Mouse (Mus musculus): Measurements from ENCODE around the gene Atmin. TPM values are rescaled to one million over a fixed set of nuclear protein-coding genes. Genes with fewer than 3 reads are reported as not detected.

The Atmin gene
- polyA plus RNA-seq, 1 experiment, result 11.0 TPM

GRCm38 (mm10) chr8:116978052-116978451, 34.9 kb downstream of the Atmin start:
- H3K4me3 ChIP-seq (ENCODE audit: insufficient read depth, low read length), result peak overlapping the region; percentile 86
- H3K4me1 ChIP-seq (ENCODE audit: control insufficient read depth, insufficient read depth, low read length), result peaks cover 2% of the 10 kb centered on the region; the same call in 1 of the 2 replicates
- no peak overlapping the region for H3K27ac ChIP-seq (ENCODE audit: insufficient read depth, low read length)
- TF ChIP-seq CTCF (IDR thresholded peaks at IDR 0.05; ENCODE audit: borderline replicate concordance, insufficient read depth, low read length), result no peak
- no peak for TF ChIP-seq POLR2A (IDR thresholded peaks at IDR 0.05; ENCODE audit: low read depth, low read length)

GRCm38 (mm10) chr8:116978631-116979256, 35.6 kb downstream of the Atmin start, which contains the start of gene 1700030J22Rik:
Gene 1700030J22Rik (minus strand): TSS chr8:116978959.
- no peak within 1 kb of the TSS for H3K27ac ChIP-seq (ENCODE audit: insufficient read depth, low read length)
- TF ChIP-seq CTCF (IDR thresholded peaks at IDR 0.05; ENCODE audit: borderline replicate concordance, insufficient read depth, low read length) (no peak), POLR2A (IDR thresholded peaks at IDR 0.05; ENCODE audit: low read depth, low read length) (no peak)
- H3K4me3 ChIP-seq (ENCODE audit: insufficient read depth, low read length), result peak within 1 kb of the TSS; percentile 86
- H3K4me1 ChIP-seq (ENCODE audit: control insufficient read depth, insufficient read depth, low read length), result peaks cover 2% of the 10 kb centered on the region; the same call in 1 of the 2 replicates

GRCm38 (mm10) chr8:116980117-116980516, 36.9 kb downstream of the Atmin start:
- TF ChIP-seq POLR2A (IDR thresholded peaks at IDR 0.05; ENCODE audit: low read depth, low read length) (no peak), CTCF (IDR thresholded peaks at IDR 0.05; ENCODE audit: borderline replicate concordance, insufficient read depth, low read length) (no peak)
- Histone ChIP-seq H3K27ac (ENCODE audit: insufficient read depth, low read length) (no peak overlapping the region), H3K4me3 (ENCODE audit: insufficient read depth, low read length) (no peak overlapping the region), H3K4me1 (ENCODE audit: control insufficient read depth, insufficient read depth, low read length) (peaks cover 2% of the 10 kb centered on the region; the same call in 1 of the 2 replicates)

- Histone ChIP-seq H3K27ac (ENCODE audit: insufficient read depth, low read length) (no peak overlapping the region), H3K4me1 (ENCODE audit: control insufficient read depth, insufficient read depth, low read length) (peaks cover 3% of the 10 kb centered on the region; the same call in 1 of the 2 replicates), H3K4me3 (ENCODE audit: insufficient read depth, low read length) (no peak overlapping the region)
- TF ChIP-seq POLR2A (IDR thresholded peaks at IDR 0.05; ENCODE audit: low read depth, low read length) (no peak), CTCF (IDR thresholded peaks at IDR 0.05; ENCODE audit: borderline replicate concordance, insufficient read depth, low read length) (no peak)
Observed at GRCm38 (mm10) chr8:116989842-116990241, 46.6 kb downstream of the Atmin start.

GRCm38 (mm10) chr8:116991241-116991640, 48.0 kb downstream of the Atmin start:
- TF ChIP-seq CTCF (IDR thresholded peaks at IDR 0.05; ENCODE audit: borderline replicate concordance, insufficient read depth, low read length) (no peak), POLR2A (IDR thresholded peaks at IDR 0.05; ENCODE audit: low read depth, low read length) (no peak)
- H3K4me3 ChIP-seq (ENCODE audit: insufficient read depth, low read length), result no peak overlapping the region
- H3K4me1 ChIP-seq (ENCODE audit: control insufficient read depth, insufficient read depth, low read length), result peaks cover 3% of the 10 kb centered on the region; the same call in 1 of the 2 replicates
- H3K27ac ChIP-seq (ENCODE audit: insufficient read depth, low read length), result no peak overlapping the region

- TF ChIP-seq CTCF (IDR thresholded peaks at IDR 0.05; ENCODE audit: borderline replicate concordance, insufficient read depth, low read length), result no peak
- TF ChIP-seq POLR2A (IDR thresholded peaks at IDR 0.05; ENCODE audit: low read depth, low read length), result no peak
- Histone ChIP-seq H3K27ac (ENCODE audit: insufficient read depth, low read length) (peak overlapping the region; percentile 41), H3K4me1 (ENCODE audit: control insufficient read depth, insufficient read depth, low read length) (peaks cover 3% of the 10 kb centered on the region; the same call in 1 of the 2 replicates), H3K4me3 (ENCODE audit: insufficient read depth, low read length) (peak overlapping the region; percentile 85)
Observed at GRCm38 (mm10) chr8:116992176-116992971, 49.2 kb downstream of the Atmin start.

GRCm38 (mm10) chr8:116993095-116993867, 50.1 kb downstream of the Atmin start, which contains the start of gene Gcsh:
Gene Gcsh (minus strand): TSS chr8:116993537.
- Histone ChIP-seq H3K27ac (ENCODE audit: insufficient read depth, low read length) (peak within 1 kb of the TSS; percentile 41), H3K4me3 (ENCODE audit: insufficient read depth, low read length) (peak within 1 kb of the TSS; percentile 85), H3K4me1 (ENCODE audit: control insufficient read depth, insufficient read depth, low read length) (peaks cover 3% of the 10 kb centered on the region; the same call in 1 of the 2 replicates)
- TF ChIP-seq POLR2A (IDR thresholded peaks at IDR 0.05; ENCODE audit: low read depth, low read length), result peak; percentile 92
- TF ChIP-seq CTCF (IDR thresholded peaks at IDR 0.05; ENCODE audit: borderline replicate concordance, insufficient read depth, low read length), result no peak

- peak overlapping the region; percentile 41; the same call in 1 of the 2 replicates for H3K27ac ChIP-seq (ENCODE audit: insufficient read depth, low read length)
- TF ChIP-seq POLR2A (IDR thresholded peaks at IDR 0.05; ENCODE audit: low read depth, low read length) (no peak), CTCF (IDR thresholded peaks at IDR 0.05; ENCODE audit: borderline replicate concordance, insufficient read depth, low read length) (no peak)
- H3K4me1 ChIP-seq (ENCODE audit: control insufficient read depth, insufficient read depth, low read length), result peaks cover 3% of the 10 kb centered on the region; the same call in 1 of the 2 replicates
- no peak overlapping the region; the same call in 1 of the 2 replicates for H3K4me3 ChIP-seq (ENCODE audit: insufficient read depth, low read length)
Observed at GRCm38 (mm10) chr8:116994016-116994716, 51.0 kb downstream of the Atmin start.

Other genes with a start within 250 kb of the Atmin start
- 4.6 and 6.7 TPM in 2 replicates for gene Cdyl2, start 210.4 kb upstream of the Atmin start, polyA plus RNA-seq (2011; ENCODE audit: insufficient read length, low read depth, missing spikeins)
- 14.4 and 23.8 TPM in 2 replicates for gene Cmc2, start 21.9 kb upstream of the Atmin start, polyA plus RNA-seq (2011; ENCODE audit: insufficient read length, low read depth, missing spikeins)
- gene Cenpn, start 21.7 kb upstream of the Atmin start, polyA plus RNA-seq (2011; ENCODE audit: insufficient read length, low read depth, missing spikeins), result 17.4 and 22.7 TPM in 2 replicates
- 0.61 and 0.97 TPM in 2 replicates for gene 1700030J22Rik, start 35.6 kb downstream of the Atmin start, polyA plus RNA-seq (2011; ENCODE audit: insufficient read length, low read depth, missing spikeins)
- gene Gcsh, start 50.1 kb downstream of the Atmin start, polyA plus RNA-seq (2011; ENCODE audit: insufficient read length, low read depth, missing spikeins), result 67.7 and 74.7 TPM in 2 replicates
- gene Pkd1l2, start 139.1 kb downstream of the Atmin start, polyA plus RNA-seq (2011; ENCODE audit: insufficient read length, low read depth, missing spikeins), result not detected in 2 replicates
- gene Bco1, start 152.5 kb downstream of the Atmin start, polyA plus RNA-seq (2011; ENCODE audit: insufficient read length, low read depth, missing spikeins), result 0.22 TPM in 1 of 2 replicates, not detected in the other
- 11.6 and 12.0 TPM in 2 replicates for gene Gan, start 214.7 kb downstream of the Atmin start, polyA plus RNA-seq (2011; ENCODE audit: insufficient read length, low read depth, missing spikeins)

Measured in embryonic fibroblast, embryonic 13.5 days (primary cell).